Mouse (Mus musculus) neural tube, embryonic 11.5 days (tissue): ENCODE data around the gene Zbtb46. TPM values are rescaled to one million over a fixed set of nuclear protein-coding genes. Genes with fewer than 3 reads are reported as not detected.

Experiments
- polyA plus RNA-seq: library from polyadenylated mRNA; unstranded; fragments of >200 nt; fragmentation: Nextera tagmentation; extraction: Ambion mirVana; gene quantifications from 2 replicates; pipeline ENCODE4 v1.2.1, GENCODE M21; 2014

Gene Zbtb46
- polyA plus RNA-seq, 1 experiment from 2014 or later: 20.2 TPM

Other genes starting within 250 kb of the Zbtb46 start
- 0.12 TPM in 1 of 2 replicates, not detected in the other for gene Srms, start 246.2 kb downstream of the Zbtb46 start, polyA plus RNA-seq
- gene Fndc11, start 239.4 kb downstream of the Zbtb46 start, polyA plus RNA-seq: 0.28 TPM in 1 of 2 replicates, not detected in the other
- gene Helz2, start 217.4 kb downstream of the Zbtb46 start, polyA plus RNA-seq: 0.64 and 0.68 TPM in 2 replicates
- 21.6 and 21.9 TPM in 2 replicates for gene Gmeb2, start 171.4 kb downstream of the Zbtb46 start, polyA plus RNA-seq
- gene Stmn3, start 144.9 kb downstream of the Zbtb46 start, polyA plus RNA-seq: 391 and 430 TPM in 2 replicates
- gene Rtel1, start 139.7 kb downstream of the Zbtb46 start, polyA plus RNA-seq: 53.7 and 61.8 TPM in 2 replicates
- 44.5 and 46.4 TPM in 2 replicates for gene Zgpat, start 94.5 kb downstream of the Zbtb46 start, polyA plus RNA-seq
- 63.3 and 69.8 TPM in 2 replicates for gene Arfrp1, start 94.0 kb downstream of the Zbtb46 start, polyA plus RNA-seq
- 23.9 and 24.2 TPM in 2 replicates for gene Lime1, start 79.3 kb downstream of the Zbtb46 start, polyA plus RNA-seq
- 0.22 TPM in 1 of 2 replicates, not detected in the other for gene Abhd16b, start 33.8 kb upstream of the Zbtb46 start, polyA plus RNA-seq
- gene Tpd52l2, start 37.7 kb upstream of the Zbtb46 start, polyA plus RNA-seq: 141 and 142 TPM in 2 replicates
- 107 and 120 TPM in 2 replicates for gene Dnajc5, start 61.1 kb upstream of the Zbtb46 start, polyA plus RNA-seq
- 51.8 and 52.2 TPM in 2 replicates for gene Uckl1, start 125.5 kb upstream of the Zbtb46 start, polyA plus RNA-seq
- gene Prpf6, start 132.4 kb upstream of the Zbtb46 start, polyA plus RNA-seq: 74.8 and 85.1 TPM in 2 replicates
- 38.1 and 39.5 TPM in 2 replicates for gene Zfp512b, start 133.4 kb upstream of the Zbtb46 start, polyA plus RNA-seq
- 74.6 and 90.1 TPM in 2 replicates for gene Samd10, start 139.8 kb upstream of the Zbtb46 start, polyA plus RNA-seq
- not detected in 2 replicates for gene Gm29797, start 197.6 kb upstream of the Zbtb46 start, polyA plus RNA-seq
- gene Sox18, start 212.2 kb upstream of the Zbtb46 start, polyA plus RNA-seq: 17.6 and 18.1 TPM in 2 replicates
- 20.9 and 26.6 TPM in 2 replicates for gene Tcea2, start 220.9 kb upstream of the Zbtb46 start, polyA plus RNA-seq
- 66.6 and 68.9 TPM in 2 replicates for gene Rgs19, start 234.6 kb upstream of the Zbtb46 start, polyA plus RNA-seq
- gene Lkaaear1, start 239.0 kb upstream of the Zbtb46 start, polyA plus RNA-seq: not detected in 2 replicates